Mouse (Mus musculus): ENCODE measurements at regions not wholly inside any gene's neighbourhood (a gene's known extent, or its start where the extent isn't known, plus 50 kb on each side); places are given as distances from the start of the nearest gene placed in this dataset.

DNA sequence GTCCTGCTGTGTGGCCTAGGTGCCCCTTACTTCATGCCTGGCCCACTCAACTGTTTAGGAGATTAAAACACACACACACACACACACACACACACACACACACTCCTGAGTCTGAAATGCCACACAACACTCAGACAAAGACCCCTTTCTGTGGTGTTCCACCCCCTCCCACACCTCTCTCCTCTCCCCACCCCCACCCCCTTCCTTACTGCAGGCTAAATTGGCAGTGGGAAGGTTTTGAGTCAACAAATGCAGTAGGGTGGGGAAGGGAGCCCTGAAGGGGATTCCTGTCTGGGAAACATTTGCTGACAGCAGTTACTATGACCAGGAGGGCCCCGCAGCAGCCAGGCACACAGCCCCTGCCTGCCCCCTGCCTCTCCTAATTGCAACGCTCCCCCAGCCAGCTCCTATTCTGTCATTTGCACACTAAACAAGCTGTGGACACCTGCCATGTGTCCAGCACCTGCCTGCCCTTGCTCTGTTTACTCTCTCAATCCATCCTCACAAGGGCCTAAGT lies 69.5 kb downstream of the Ephb3 start:
- no peak for DNase-seq (ENCODE audit: low spot score)

DNA sequence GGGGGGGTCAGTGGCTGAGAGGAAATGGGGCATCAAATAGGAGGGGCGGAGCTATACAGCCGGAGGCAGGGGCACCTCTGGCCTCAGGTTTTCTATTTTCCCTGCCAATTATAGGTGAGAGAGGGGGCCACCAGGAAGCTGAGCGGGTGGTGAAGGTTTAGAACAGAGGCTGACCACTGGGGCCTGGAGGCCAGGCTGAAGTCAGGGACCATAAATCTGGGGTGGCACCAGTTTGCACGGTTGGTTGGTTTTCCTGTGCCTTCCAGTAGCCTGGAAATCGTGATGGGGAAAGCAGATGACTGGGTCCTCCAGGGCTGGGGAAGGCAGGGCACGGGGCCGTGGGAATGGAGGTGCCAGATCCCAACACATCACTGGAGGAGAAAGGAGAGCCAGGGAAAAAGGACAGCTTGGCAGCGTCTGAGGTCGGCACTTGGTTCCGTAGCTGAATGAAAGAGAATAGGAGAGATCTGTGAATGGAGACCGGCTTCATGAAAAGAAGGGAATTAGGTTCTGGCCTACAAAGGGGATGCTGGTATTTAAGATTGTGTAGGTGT lies 73.3 kb downstream of the Ephb3 start:
- no peak for DNase-seq (ENCODE audit: low spot score)

DNA sequence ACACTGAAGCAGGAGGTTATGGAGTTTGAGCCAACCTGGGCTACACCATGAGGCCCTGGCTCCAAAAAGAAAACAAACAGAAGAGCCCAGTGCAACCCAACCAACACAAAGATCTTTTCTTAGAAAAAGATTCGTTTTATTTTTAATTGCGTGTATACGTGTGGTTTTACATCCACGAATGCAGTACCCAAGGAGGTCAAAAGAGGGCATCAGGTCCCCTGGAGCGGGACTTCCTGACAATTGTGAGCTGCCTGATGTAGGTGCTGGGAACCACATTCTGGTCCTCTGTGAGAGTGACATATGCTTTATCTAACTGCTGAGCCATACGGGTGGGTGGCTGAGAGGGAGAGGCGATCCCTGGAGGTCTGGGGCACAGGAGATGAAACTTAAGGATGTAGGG lies 73.8 kb downstream of the Ephb3 start:
- DNase-seq (ENCODE audit: low spot score), result no peak

DNA sequence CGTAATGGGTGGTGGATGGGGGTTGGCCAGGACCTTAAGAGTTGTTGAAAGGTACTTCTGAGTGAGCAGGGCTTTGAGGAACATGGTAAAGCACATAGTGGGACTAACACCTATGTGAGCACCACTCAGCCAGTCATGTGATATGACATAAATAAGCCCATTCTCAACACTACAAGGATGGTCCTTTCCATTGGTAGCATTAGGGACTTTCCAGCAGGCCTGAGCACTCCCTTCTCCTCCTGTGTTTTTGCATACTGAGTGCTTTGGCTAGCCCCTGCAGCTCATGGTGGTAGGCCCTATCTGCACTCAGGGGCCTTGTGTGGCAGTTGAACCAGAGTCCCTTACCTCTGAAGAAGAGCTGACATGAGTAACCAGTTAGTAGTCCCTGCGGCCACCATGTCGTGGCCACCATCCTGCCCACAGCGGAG lies 75.7 kb downstream of the Ephb3 start:
- no peak for DNase-seq (ENCODE audit: low spot score)

DNA sequence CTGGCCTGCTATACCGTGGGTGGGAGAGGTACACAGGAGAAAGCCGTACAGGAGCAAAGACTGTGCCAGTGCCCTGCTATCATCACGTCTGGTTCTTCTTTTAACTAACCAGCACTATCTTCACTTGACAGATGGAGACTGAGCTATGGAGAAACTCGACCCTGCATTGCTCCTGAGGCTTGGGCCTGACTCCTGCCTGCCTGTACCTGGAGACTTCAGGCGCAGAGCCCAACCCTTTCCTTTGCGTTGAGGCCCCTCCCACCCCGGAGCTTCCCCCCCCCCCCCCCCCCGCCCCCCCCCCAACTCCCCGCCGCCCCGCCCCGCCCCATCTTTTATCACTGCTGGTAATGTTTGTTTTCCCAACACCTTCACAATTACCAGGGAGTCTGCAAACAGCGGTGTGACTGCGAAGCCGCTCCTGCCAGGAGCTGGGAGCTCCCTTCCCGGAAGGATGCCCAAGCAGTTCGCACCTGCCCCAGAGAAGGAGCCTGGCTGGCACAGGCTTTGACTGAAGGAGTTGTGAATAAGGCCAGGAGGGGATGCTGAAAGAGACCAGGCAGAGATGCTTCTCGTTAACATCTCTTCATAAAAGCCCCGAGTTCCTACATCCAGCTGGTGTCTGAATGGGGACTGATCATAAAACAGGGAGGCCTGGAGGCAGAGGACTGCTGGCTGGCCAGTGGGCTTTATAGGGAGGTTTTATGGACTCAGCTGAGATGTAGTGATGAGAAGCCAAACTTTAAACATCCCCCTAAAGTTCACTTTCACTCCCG lies 77.6 kb downstream of the Ephb3 start:
- no peak for DNase-seq (ENCODE audit: low spot score)

DNA sequence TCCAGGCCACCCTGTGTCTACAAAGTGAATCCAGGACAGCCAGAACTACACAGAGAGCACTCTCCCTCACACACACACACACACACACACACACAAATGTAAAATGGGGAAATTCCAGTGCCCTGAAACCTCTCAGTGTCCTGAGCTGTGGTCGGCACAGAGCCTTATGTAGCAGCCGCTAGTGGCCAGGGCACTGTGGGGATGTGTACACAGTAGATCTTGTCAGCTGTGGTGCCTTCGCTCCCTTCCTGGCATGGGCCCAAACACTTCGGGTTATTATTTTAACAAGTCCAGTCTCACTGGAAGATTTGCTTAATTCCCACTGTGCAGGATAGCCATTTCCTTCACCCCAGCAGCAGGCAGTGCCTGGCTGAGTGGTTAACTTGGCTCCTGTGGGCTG lies 81.5 kb downstream of the Ephb3 start:
- peak; percentile 42 for DNase-seq (ENCODE audit: low spot score)

DNA sequence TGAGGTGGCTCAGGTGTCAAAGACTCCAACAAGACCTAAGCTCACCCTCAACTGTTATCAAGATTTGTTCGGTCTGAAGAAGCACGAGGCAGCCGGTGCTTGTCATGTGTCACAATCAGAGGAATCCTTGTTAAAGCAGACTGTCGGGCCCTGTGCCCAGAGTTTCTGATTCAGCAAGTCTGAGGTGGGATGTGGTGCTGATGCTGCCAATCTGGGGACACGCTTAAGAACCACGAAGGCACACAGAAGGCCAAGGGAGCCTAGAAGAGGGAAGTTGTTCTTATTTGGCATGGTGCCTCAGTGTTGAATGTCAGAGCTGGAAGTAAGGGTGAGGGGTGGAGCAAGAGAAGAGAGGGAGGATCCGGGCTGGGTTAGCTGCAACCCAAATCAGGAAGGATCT lies 85.0 kb downstream of the Ephb3 start:
- DNase-seq (ENCODE audit: low spot score), result peak; percentile 22

DNA sequence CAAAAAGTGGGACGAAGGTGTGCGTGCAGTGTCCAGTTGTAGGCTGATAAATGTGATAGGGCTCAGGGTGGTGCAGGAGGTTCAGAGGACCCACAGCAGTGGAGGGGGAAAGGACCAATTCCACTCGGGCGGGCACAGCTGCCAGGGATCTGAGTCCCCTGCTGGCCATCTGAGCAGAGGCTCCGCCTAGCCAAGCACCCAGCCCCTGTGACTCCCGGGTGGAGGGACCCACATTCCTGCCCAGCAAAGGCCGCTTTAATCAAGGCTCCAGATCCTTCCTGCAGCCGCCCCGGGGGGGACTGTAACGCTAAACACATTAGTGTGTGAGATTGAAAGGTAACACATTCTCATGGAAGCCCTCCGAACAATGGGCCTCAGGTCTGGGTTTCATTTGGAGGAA lies 88.5 kb downstream of the Ephb3 start:
- DNase-seq (ENCODE audit: low spot score), result no peak

DNA sequence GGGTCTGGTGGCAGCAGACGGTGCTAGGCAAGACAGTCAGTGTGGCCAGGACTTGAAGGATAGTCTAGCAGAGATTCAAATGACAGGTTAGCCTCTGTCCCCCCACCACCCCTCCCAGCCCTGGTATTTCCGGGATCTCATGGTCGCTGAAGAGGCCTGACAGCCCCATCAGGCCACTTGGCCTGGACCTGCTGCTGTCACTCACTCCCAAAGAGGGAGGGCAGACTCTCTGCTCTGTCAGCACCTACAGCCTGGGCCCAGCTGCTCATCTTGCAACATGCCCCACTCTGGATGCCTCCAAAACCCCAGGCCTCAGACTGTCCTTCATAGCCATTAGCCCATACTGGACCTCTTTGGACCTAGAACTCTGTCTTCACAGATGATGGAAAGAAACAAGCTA lies 89.0 kb downstream of the Ephb3 start:
- DNase-seq (ENCODE audit: low spot score), result no peak

DNA sequence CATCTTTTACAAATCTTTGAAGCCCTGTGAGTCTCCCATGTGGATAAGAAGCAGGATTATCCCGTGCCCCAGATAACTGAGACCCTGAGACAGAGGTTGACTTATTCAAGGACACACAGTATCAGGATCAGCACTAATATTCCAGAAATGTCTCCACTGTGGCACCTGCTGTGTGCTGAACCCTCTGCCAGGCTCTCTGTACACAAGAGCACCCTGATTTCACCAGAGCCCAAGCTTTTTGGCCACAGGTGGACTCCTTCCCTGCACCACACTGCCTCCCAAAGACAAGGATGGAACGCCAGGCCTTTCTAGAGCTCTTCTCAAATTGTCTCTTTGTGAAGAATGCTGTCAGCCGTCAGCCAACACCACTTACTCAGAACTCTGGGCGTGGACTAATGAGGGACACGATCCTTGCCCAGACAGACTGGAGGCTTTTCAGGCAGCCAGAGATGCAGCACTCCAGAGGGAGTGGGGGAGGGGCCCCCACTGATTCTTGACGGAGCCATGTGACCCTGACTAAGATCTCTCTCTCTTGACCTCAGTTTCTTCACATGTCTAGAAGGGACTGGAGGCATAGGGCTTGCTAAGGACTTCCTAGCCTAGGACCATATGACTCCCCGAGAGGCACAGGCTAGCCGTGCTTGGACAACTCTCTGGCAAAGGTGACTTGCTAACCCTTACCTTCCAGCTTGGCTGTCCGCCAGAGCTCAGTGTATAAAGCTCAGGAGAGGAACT lies 90.3 kb downstream of the Ephb3 start:
- peak; percentile 36 for DNase-seq (ENCODE audit: low spot score)

DNA sequence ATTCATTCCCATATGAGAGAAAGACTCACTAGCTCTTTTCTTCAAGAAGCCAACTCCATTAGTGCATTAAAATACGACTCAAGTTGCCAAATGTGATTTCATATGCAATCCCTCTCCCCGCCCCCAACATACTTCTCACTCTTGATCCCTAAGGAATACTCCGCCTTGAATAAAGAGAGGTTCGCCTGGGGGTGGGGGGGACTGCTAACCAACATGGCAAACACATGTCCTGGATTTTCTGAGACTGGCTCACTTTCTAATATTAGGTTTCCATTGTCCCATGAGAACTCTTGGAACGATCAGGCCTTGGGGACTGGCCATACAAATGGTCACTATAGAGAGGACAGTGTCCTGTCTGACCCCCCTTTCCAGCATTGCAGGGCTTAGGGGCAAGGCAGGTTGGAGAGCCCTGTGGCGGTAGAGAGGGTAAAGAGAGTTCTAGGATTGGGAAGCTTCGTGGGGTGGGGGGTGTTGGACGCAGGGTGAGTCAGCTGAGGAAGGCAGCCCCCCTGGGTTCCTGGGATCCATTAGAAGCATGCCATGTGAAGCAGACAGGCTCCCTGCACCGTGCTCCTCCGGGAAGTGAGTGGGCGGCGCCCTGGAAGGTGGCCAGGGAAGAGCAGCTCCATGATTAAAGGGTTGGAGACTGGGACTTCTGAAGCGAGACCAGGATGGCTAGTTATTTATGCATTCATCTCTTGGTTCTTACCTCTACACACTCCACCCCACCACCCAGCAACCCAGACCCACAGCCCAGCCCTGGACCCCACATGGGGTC lies 91.6 kb downstream of the Ephb3 start:
- no peak for DNase-seq (ENCODE audit: low spot score)

DNA sequence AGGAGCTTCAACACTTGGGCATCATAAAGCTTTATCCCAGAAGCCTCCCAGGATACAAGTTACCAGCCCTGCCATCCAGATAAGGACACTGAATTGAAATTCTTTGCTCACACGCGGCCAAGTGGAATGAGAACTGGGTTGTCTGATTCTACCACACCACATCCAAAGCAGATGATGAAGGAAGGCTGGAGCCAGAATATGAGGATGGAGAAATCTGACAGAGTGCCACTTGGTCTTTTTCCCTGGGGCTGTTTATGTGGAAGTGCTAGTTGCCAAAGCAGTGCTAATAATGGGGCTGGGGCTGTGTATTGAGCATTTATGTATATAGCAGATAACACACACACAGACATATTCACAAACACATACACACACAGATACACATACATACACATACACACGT lies 92.2 kb downstream of the Ephb3 start:
- no peak for DNase-seq (ENCODE audit: low spot score)

DNA sequence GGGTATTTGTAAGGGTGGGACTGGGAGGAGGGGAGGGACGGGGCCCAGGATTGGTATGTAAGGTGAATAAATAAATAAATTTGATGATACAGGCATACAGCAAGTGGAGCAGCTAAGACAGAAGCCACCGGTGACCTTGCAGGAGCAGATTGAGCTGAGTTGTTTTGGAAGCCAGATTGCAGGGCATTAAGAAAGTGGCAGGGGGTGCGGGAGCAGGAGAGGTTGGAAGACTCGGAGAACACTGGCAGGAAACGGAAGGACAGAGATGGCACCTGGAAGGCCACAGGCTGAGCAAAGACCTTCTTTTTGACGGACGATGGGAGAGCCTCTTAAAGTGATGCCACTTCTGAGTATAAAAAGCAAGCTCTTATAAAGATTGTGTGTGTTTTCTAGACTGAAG lies 94.3 kb downstream of the Ephb3 start:
- DNase-seq (ENCODE audit: low spot score), result no peak

DNA sequence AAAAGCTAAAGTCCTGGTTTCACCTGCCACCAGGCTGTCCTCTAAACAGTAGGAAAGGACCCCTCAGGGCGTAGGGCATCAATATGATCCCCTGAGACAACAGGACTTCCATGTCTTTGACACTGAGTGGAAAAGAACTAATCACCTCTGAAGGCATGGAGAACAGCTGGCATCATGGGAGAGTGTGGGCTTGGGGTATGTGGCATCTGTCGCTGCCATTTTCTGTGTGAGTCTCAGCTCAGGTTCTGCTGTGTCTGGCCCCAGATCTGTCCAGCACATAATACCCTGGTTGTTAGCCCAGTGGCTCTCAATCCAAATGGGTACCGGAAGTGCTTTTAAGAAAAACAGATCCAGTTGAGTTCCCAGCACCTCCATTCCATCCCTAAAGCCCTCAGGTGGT lies 101.3 kb downstream of the Ephb3 start:
- no peak for DNase-seq (ENCODE audit: low spot score)

DNA sequence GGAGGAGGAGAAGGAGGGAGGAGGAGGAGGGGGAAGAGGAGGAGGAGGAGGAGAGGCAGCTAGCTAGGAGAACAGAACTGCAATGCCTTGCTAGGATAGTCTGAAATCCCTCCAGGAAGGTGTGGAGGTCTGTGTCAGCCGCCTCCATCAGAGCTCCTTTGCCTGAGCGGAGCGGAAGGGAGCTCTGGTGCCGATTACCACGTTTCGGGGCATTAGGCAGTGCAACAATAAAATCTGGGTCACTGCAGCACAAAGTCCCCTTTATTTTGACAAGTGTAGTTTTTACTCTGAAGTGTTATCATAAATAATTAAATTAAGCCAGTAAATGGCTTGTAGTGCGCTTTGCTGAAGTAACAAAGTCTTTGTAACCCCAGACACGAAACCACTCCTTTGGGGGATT lies 104.0 kb downstream of the Ephb3 start:
- DNase-seq (ENCODE audit: low spot score), result no peak

DNA sequence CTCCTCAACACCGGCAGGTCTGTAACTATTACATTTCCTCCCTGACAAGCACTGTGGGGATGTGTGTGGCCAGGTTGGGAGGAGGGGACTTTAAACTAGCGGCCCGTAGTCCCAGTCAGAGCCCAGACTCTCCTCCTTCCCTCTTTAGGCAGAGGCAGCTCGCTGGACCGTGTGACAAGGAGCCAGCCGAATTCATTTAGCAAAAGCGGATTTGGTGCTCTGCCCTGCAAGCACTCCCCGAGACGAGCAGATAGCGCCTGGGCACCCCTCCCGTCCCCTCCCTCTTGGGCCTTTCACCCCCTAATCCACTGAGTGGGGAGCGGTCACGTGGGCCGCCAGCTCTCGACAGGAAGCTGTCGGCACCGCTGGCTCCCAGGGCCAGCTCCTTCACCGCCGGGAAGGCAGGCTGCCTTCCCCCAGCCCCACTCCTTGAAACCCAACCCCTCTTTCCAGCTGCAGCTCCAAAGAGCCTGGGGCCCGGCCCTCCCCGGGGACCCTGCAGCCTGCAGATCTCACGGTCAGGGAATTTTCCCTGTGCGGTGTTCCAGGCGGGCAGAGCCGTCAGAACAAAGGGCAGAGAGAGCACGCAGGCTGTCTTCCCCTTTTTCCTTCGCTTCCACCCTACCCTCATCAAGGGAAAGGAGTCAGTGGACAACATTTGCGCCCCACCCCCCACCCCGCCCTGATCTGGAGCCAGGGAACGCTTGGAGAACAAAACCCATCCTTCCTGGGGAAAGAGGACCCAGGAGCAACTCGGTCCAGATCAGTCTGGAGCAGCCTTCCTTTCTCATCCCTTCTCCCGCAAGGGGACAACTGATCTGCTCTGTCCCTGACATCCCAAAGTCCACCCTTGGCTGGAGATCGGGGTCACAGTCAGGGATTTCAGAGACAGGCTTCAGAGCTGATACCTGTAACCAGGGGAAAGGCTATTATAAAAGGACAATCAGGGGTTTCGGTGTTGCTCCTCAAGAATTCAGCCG lies 106.4 kb downstream of the Ephb3 start:
- DNase-seq (ENCODE audit: low spot score), result peak; percentile 60

DNA sequence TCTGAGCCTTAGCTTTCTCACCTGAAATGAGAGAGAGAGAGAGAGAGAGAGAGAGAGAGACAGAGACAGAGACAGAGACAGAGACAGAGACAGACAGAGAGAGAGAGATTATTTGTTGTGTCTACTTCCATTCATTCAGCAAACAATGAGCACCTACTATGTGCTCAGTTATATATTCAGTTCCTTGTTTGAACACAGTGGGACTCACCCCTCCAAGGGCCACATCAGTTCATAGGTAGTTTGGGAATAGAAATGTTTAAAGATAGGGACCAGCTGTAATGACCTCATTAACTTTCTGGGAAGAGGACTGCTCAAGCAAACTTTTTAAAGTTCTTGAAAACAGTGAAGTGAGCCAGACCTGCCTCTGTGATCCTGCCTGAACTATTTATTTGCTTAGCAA lies 107.2 kb downstream of the Ephb3 start:
- DNase-seq (ENCODE audit: low spot score), result no peak

DNA sequence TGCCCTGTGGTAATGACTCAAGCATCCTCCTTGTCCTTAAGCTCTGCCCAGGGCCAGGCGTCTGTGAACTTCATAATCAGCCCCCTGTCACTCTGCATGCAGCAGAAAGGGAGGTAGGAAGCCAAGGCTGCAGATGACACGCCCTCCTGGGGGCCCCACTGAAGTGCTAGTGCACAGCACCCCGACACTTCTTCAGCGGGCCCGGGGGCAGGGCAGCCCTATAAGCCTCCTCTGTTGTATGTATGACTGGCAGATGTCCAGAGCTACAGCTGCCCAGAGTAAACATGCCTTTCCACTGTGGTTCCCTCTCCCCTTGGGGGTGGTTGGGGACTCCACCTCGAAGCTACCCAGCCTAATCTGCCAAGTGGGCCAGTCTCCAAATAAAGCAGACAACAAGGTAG lies 107.2 kb upstream of the Vps8 start:
- DNase-seq (ENCODE audit: low spot score), result no peak

DNA sequence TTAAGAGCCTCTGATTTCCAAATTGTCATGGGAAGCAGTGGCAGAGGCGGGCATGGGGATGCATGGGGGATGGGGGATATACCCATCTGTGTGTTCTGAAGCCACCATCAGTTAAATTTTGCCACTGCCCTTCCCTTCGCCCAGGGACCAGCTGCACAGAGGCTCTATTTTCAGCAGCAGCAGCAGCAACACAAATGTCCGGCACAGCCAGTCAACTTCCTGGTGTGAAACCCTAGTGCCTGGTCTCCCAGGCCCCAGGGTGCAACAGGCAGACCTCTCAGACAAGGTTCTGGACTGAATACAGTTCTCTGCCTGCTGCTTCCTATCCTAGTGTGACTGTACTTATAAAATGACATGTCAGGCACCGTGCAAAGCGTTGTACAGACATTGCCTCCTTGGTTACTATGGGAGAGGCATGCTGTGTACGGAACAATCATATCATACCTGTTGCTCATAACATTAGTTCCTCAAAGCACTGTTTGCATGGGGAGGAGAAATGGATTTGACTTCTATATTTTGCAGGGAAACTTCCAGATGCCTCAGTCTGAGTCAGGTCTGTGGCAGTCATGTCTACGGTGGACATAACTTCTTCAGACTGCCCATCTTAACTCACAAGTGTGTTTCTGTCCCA lies 104.8 kb upstream of the Vps8 start:
- DNase-seq (ENCODE audit: low spot score), result no peak

DNA sequence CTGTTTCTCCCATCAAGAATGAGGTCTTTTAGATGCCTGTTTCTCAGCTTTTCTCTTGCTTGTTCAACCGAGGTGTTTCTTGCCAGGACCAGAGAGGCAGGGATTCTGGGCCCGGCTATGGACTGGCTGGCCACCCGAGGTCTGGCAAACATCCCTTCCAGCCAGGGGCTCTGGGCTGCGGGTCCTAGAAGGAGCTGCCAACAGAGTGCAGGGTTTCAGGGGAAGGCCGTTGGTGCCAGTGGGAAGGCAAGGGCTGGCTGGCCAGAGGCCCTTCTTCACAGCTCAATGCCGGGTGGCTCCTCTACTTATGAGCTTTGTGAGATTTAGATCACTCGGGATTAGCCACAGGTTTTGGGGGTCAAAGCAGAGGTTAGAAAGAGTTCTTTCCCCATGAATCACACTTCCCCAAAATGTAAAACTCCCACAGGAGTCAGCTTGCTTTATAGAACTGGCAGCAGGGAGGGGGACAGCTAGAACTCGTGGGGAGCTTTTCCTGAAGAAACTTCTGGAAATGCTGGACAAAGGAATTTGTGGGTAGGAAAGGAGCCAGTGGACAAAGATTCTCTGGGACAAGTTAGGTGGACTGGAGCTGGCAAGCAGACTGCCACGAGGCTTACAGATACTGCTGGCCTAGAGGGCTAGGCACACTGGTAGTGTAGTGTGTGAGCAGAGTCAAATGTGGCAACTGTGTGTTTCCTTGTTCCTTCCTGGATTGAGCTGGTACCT lies 104.1 kb upstream of the Vps8 start:
- DNase-seq (ENCODE audit: low spot score), result no peak
